Mouse (Mus musculus) embryo, embryonic 11 days (tissue): ENCODE data around the gene Edem1.

Experiments used
- DNase-seq: peaks from one replicate; pipeline ENCODE4 v3.0.0-alpha.2; 2015

Gene Edem1

GRCm38 (mm10) chr6:108828234-108828868 is at the start of gene Edem1:
Gene Edem1 (plus strand): TSS chr6:108828641.
- peak; percentile 99 for DNase-seq

- DNase-seq, result no peak
Observed at GRCm38 (mm10) chr6:108781865-108782264, 46.6 kb upstream of the Edem1 start.

DNA sequence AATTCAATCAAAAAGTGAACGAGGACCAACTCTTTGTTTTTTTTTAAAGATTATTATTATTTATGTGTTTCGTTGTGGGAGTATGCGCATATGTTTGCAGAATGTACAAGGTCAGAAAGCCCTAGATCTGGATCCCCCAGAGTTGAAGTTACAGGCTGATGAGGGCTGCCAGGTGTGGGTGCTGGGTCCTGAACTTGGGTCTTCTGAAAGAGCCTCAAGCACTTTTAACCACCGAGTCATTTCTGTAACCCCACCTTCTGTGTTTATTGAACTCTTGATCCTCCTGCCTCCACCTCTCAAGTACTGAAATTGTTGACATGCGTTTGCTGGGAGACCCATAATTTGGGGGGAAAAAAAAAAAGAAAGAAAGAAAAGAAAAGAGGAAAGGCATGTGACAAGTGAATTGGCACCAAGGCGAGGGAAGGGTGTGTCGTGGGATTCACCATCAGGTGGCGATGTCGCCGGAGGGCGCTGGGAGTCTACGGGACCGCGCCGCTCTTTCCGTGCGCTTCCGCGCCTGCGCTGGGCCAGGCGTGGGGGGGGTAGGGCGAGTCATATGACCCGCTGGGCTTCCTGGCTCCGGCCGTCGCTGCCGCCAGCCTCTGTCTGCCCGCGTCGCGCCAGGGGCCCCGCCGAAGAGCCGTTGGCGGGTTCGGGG is 45.8 kb upstream of the Edem1 start, which contains the start of gene Arl8b:
Arl8b (plus strand) TSS at position 574 of the 658 bp plus-strand sequence.
- DNase-seq, result peak; percentile 98

DNA sequence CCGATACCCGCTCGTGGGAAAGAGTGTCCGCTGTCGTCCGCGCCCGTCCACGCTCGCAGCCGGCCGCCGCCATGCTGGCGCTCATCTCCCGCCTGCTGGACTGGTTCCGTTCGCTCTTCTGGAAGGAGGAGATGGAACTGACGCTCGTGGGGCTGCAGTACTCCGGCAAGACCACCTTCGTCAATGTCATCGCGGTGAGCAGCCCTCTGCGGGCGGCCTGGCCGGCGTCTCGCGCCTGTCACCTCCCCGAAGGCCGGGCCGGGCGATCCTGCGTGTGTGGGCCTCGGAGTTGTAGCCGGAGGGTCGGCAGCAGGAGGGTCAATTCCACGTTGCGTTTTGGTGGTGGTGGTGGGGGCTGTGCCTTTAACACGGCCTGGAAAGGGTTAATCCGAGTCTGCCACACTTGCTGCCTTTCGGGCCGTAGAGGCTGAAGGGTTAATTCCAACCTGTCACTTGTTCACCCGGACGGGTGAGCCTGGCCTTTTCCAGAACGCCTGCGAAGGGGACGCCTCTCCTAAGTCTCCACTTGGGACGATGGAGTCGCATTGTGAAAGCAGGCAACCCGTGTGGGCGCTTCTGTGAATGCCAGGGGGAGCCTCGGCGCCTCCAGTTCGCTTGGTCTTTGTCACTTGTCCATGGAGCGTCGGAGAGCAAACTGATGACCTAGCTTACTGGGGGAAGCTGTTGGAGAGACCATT is 45.1 kb upstream of the Edem1 start:
- DNase-seq, result peak; percentile 63

- DNase-seq, result no peak
Observed at GRCm38 (mm10) chr6:108784056-108784455, 44.4 kb upstream of the Edem1 start.

- DNase-seq, result no peak
Observed at GRCm38 (mm10) chr6:108784796-108785195, 43.6 kb upstream of the Edem1 start.

DNA sequence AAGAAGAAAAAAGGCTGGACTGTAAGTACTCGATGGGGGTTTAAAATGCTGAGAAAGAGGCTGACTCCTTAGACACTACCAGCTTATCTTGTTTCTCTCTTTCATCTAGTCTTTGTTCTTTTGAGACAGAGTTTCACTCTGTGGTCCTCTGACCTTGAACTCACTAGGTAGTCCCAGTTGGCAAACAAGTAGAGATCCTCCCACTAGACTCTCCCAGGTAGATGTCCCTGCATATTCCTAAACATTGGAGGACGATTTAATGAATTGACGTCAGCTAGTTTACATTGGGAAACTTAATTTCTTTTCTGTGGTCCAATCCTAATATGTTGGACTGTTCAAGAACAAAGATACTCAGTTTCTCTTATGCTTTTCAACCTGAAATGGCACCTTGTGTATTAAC is 42.9 kb upstream of the Edem1 start:
- no peak for DNase-seq

DNA sequence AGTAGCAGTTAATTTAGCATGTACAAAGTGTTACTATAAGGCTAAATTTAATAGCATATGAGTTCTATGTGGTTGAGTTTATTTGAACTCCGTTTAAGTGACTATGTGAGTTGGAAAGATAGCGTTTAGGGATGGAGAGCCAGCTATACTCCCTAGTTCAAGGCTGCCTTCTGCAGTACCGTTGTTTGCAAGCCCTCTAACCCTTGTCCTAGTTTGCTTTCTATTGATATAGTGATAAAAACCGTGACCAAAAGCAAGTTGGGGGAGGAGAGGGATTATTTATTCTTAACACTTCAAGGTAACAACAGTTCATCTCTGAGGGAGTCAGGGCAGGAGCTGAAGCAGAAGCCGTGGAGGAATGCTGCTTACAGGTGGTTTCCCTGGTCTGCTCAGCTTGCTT is 36.9 kb upstream of the Edem1 start:
- DNase-seq, result no peak

GRCm38 (mm10) chr6:108795912-108796311 is 32.5 kb upstream of the Edem1 start:
- no peak for DNase-seq

GRCm38 (mm10) chr6:108796706-108797105 is 31.7 kb upstream of the Edem1 start:
- DNase-seq, result peak; percentile 12

- no peak for DNase-seq
Observed at GRCm38 (mm10) chr6:108805194-108805593, 23.2 kb upstream of the Edem1 start.

- no peak for DNase-seq
Observed at GRCm38 (mm10) chr6:108805871-108806270, 22.6 kb upstream of the Edem1 start.

DNA sequence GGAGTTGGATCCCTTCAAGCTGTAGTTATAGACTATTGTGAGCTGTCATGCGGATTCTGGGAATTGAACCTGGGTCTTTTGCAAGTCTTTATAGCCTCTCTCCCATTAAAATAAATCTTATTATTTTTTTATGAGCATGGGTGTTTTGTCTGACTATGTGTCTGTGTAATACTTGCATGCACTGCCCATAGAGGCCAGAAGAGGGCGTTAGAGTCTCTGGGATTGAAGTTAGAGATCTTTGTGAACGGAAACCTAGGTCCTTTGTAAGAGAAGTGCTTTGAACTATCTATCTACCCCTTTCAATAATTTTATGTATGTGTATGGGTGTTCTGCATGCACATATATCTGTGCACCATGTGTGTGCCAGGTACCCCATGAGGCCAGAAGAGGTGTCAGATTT is 21.0 kb upstream of the Edem1 start:
- DNase-seq, result no peak

- DNase-seq, result no peak
Observed at GRCm38 (mm10) chr6:108808786-108809185, 19.7 kb upstream of the Edem1 start.

DNA sequence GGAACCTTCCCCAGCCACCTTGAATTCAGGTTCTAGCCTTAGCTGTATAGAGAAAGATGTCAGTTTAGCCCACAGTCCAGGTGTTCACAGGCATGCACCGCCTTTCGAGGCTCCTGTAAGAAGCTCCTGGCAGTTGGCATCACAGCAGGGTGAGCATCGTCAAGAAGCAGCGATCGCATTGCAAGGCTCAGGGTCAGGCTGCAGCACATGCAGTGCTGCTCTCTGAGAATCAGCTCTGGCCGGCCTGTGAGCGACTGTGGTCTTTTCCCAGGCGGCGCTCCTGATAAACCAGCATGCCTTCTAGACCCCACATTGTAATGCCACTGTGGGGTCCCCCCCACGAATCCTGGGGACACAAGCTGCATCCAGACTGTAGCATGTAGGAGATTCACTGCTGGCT is 18.2 kb upstream of the Edem1 start:
- no peak for DNase-seq

- no peak for DNase-seq
Observed at GRCm38 (mm10) chr6:108812134-108812533, 16.3 kb upstream of the Edem1 start.

DNA sequence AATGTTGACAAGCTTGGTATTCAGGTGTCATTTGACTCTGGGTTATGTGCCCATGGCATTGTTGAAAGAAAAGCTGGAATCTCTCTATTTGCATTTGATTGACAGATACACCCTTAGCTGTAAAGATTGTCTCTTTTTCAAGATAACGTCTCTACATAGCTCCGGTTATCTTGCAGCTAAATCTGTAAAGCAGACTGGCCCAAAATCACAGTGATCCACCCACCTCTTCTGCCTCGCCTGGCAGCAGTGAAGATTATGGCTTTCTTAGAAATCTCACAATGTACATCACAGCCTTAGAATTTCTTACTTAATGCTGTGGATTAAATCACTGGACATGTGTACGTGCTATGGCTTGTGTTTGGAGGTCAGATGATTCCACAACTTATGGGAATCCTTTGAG is 10.9 kb upstream of the Edem1 start:
- DNase-seq, result no peak

DNA sequence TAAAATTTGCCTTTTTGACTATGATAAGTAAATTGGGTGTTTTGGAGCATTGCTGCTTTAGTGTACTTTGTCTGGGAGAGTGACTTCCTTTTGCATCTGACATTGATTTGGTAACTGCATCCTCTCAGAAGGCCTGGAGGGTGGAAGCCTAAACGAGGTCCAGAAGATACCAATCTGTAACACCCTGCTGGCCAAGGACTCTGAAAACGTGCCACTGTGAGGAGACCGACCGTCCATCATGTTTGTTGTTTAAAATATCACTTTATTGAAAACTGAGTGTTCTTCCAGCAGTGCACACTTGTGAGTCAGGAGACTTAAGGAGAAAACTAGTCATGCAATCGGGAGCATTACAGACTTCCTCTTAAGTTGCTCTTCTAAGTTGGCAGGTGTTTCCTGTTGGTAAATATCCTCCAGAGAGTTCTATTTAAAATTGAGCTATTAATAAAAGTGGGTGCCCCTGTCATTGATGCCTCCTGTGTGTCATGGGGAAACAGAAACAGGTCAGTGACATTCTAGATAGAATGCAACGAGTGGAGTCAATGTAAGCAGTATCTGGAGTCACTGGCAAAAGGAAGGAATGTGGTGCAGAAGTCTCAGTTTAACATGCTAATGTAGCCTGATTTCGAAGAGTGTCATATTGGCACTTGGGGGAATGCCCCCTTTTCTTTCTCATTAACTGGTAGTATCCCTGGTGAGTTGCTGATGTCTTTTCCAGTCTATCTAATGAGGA is 3.5 kb upstream of the Edem1 start:
- no peak for DNase-seq

GRCm38 (mm10) chr6:108826070-108826469 is 2.4 kb upstream of the Edem1 start:
- no peak for DNase-seq

GRCm38 (mm10) chr6:108827336-108827920 is 1.0 kb upstream of the Edem1 start:
- DNase-seq, result no peak

DNA sequence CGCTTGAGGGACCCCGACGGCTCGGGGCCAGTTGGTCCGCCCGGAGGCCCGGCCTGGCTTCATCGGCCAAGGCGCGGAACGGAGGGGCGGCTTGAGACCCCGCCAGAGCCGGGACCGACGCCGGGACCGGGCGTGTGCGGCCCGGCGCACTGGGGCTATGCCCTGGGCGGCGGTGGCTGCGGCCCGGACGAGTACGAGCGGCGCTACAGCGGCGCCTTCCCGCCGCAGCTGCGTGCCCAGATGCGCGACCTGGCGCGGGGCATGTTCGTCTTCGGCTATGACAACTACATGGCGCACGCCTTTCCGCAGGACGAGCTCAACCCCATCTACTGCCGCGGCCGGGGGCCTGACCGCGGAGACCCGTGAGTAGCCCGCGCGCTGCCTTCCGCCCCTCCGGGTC is 431 bp downstream of the Edem1 start:
- peak; percentile 64 for DNase-seq

- DNase-seq, result peak; percentile 28
Observed at GRCm38 (mm10) chr6:108829386-108830370, 1.2 kb downstream of the Edem1 start.
